Mouse (Mus musculus): ENCODE measurements at regions not wholly inside any gene's neighbourhood (a gene's known extent, or its start where the extent isn't known, plus 50 kb on each side); places are given as distances from the start of the nearest gene placed in this dataset.
A peak's percentile ranks its signal among the peaks of the same experiment; 100 is the strongest.
"Not testable (repeated sequence)": the region's sequence is repeated elsewhere in the genome, so short reads cannot be mapped to it uniquely, and the experiment has no call there.

- DNase-seq (ENCODE audit: low spot score) = not testable (repeated sequence)
Observed at GRCm38 (mm10) chr17:17197229-17197628, 76.0 kb downstream of the Zfp97 start.

- no peak for DNase-seq (ENCODE audit: low spot score)
Observed at GRCm38 (mm10) chr17:17229069-17229468, 107.9 kb downstream of the Zfp97 start.

GRCm38 (mm10) chr17:17234329-17235185, 113.3 kb downstream of the Zfp97 start:
- DNase-seq (ENCODE audit: low spot score) = peak; percentile 88

- not testable (repeated sequence) for DNase-seq (ENCODE audit: low spot score)
Observed at GRCm38 (mm10) chr17:17235186-17235482, 113.9 kb downstream of the Zfp97 start.
